Mouse (Mus musculus) limb, embryonic 14.5 days (tissue): ENCODE results near the gene Hcls1. TPM values are rescaled to one million over a fixed set of nuclear protein-coding genes. Genes with fewer than 3 reads are reported as not detected.

Experiments used
- ATAC-seq: fragments of 200-750 bp; cut with Nextera tagmentation; 2 replicates; pipeline ENCODE4 v1.8.0; 2017; ENCODE audit warnings: low read depth, moderate number of reproducible peaks, moderate TSS enrichment; ENCODE audit not compliant: low FRiP score
- DNase-seq: peaks from one replicate; pipeline ENCODE4 v3.0.0-alpha.2; 2015; ENCODE audit warnings: low spot score
- H3K27ac ChIP-seq: fragments of 300-500 bp; sonication (generic); replicated peaks from 2 replicates; pipeline ENCODE4 v1.5.1; 2014; ENCODE audit warnings: low read depth, mild to moderate bottlenecking, low read length, moderate library complexity, mixed read lengths
- H3K27me3 ChIP-seq: fragments of 300-500 bp; sonication (generic); 2 replicates; pipeline ENCODE4 v1.6.1; 2014; ENCODE audit warnings: low read length, mixed read lengths; ENCODE audit not compliant: control insufficient read depth, insufficient read depth
- H3K36me3 ChIP-seq: fragments of 300-500 bp; sonication (generic); 2 replicates; pipeline ENCODE4 v1.6.1; 2014; ENCODE audit warnings: mild to moderate bottlenecking, low read length, moderate library complexity, mixed read lengths; ENCODE audit not compliant: control insufficient read depth, insufficient read depth
- H3K4me1 ChIP-seq: fragments of 300-500 bp; sonication (generic); 2 replicates; pipeline ENCODE4 v1.6.1; 2014; ENCODE audit warnings: antibody characterized with exemption, low read length, mixed read lengths; ENCODE audit not compliant: control insufficient read depth, insufficient read depth
- H3K4me2 ChIP-seq: fragments of 300-500 bp; sonication (generic); replicated peaks from 2 replicates; pipeline ENCODE4 v1.6.1; 2014; ENCODE audit warnings: low read depth, mild to moderate bottlenecking, low read length, moderate library complexity; ENCODE audit not compliant: severe bottlenecking
- H3K4me3 ChIP-seq: fragments of 300-500 bp; sonication (generic); replicated peaks from 2 replicates; pipeline ENCODE4 v1.5.1; 2014; ENCODE audit warnings: low read length
- H3K9ac ChIP-seq: fragments of 300-500 bp; sonication (generic); 2 replicates; pipeline ENCODE4 v1.6.1; 2014; ENCODE audit warnings: mild to moderate bottlenecking, low read depth, low read length, moderate library complexity; ENCODE audit not compliant: severe bottlenecking
- H3K9me3 ChIP-seq: fragments of 300-500 bp; sonication (generic); 2 replicates; pipeline ENCODE4 v1.6.1; 2016; ENCODE audit warnings: low read length; ENCODE audit not compliant: control insufficient read depth
- POLR2A ChIP-seq: fragments of 200-500 bp; IDR thresholded peaks from 2 replicates; pipeline ENCODE4 v1.8.0; 2012; ENCODE audit warnings: inconsistent platforms, mild to moderate bottlenecking, moderate library complexity, borderline replicate concordance; ENCODE audit not compliant: insufficient read depth, insufficient read length; ENCODE audit errors: extremely low read depth
- WGBS: fragments of 180-500 bp; shearing (Covaris S2); extraction: QIAGEN DNeasy Blood & Tissue Kit; methylation state at CpG from one replicate; pipeline ENCODE4 v1.1.7; 2014; 5-methylcytosine and 5-hydroxymethylcytosine counted together
- polyA plus RNA-seq, 2 experiments: library from polyadenylated mRNA; depleted of rRNA in 1 of 2; stranded (reverse) in 1 of 2; unstranded in 1 of 2; fragments of >200 nt; fragmentation: Nextera tagmentation in 1 of 2; extraction: Ambion mirVana in 1 of 2; gene quantifications; 2 replicates each; pipeline versions ENCODE4 v1.2.1 to v1.2.3; 2012 to 2014

Gene Hcls1
- polyA plus RNA-seq (2012; rRNA removed): 5.3 and 7.7 TPM in 2 replicates
- 2.3 and 3.3 TPM in 2 replicates for polyA plus RNA-seq (2014; fragmentation: Nextera tagmentation; extraction: Ambion mirVana)

DNA sequence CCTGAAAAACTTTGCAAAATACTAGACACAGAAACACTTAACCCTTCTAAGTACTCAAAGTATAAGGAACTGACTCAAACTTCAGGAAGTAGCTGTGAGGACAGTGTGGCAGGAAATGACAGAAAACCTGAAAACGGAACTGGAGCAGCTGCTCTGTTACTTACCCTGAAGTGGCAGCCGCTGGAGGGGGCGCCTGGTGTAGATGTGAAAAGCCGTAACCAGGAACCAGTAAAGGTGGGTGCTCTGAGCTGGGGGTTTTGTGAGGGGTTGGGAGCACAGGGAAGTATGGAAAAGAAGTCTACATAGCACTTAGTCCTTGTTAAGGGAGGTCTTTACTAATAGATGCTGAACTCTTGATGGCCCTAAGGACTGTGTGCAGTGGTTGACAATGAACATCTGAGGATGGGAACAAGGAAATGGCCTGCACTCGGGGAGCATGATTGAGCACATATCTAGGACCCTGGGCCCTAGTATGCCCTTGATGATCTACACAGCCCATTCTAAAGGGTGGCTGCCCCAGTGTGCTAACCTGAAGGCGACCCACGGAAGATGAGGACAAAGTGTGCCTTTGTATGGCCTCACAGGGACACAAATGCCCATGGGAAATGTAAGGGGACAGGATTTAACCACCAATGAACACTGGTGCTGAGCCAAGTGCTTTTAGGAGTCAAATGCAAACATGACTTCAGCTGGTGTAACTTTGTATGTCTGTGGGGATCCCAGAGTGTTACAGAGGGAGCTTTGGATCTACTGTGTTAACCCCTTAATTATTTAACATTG is at the start of gene Hcls1:
Gene Hcls1 (plus strand): TSS at position 143 of the 780 bp plus-strand sequence.
- ATAC-seq (no peak), DNase-seq (no peak)
- Histone ChIP-seq H3K36me3 (peaks cover 28% of the 10 kb centered on the region), H3K4me2 (no peak within 1 kb of the TSS), H3K9ac (no peak within 1 kb of the TSS), H3K27ac (peak within 1 kb of the TSS; percentile 35; the same call in 1 of the 2 replicates), H3K27me3 (no peaks in the 10 kb centered on the region), H3K9me3 (no peaks in the 10 kb centered on the region), H3K4me3 (no peak within 1 kb of the TSS), H3K4me1 (peaks cover 6% of the 10 kb centered on the region; the same call in 1 of the 2 replicates)
- 72% methylated on average over 7 of the region's 7 CpGs for WGBS
- TF ChIP-seq POLR2A: no peak

DNA sequence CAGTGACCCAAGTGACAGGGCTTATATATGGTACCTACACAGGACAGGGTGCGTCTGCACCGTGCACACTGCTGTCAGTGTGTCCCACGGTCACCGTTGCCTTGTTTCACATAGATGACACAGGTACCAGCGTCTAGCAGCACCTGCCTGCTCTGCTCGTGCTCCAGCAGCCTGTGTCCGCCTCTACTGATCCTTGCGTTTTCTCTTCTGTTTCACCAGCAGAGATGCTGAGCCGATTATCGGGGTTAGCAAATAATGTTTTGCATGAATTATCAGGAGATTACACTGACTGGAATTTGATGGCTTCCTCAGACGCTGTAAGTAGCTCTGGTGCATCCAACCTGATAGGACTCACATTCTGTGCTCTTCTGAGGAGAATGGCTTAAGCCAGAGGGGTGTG is 48.9 kb upstream of the Hcls1 start:
- no peak for DNase-seq
- no peaks in the 10 kb centered on the region for H3K27me3 ChIP-seq
- 96% methylated on average over 11 of the region's 11 CpGs for WGBS
- no peaks in the 10 kb centered on the region for H3K4me1 ChIP-seq
- no peak overlapping the region for H3K27ac ChIP-seq
- H3K36me3 ChIP-seq: peaks cover 54% of the 10 kb centered on the region
- no peak overlapping the region for H3K4me3 ChIP-seq
- ATAC-seq: no peak
- no peak overlapping the region for H3K4me2 ChIP-seq
- H3K9me3 ChIP-seq: no peaks in the 10 kb centered on the region
- H3K9ac ChIP-seq: no peak overlapping the region
- no peak for TF ChIP-seq POLR2A

DNA sequence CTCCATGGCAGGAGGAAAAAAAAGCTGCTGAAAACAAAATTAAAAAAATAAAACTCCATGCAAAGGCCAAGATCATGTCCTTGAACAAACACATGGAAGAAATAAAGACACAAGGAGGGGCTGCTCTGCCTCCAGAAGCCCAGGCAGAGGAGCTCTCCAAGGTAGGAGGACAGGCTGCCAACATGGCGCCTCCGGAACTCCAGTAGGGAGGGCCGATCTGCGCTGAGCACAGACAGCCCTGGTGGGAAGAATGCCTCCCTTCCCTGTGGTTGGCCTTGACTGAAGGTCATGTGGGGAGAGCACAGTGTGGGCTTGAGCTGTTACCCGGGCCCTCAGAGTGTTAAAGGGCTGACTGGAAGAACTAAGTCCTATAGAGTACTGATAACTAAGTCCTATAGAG is 47.2 kb upstream of the Hcls1 start:
- no peak for TF ChIP-seq POLR2A
- Histone ChIP-seq H3K4me3 (no peak overlapping the region), H3K27ac (no peak overlapping the region), H3K9ac (no peak overlapping the region), H3K4me1 (no peaks in the 10 kb centered on the region), H3K36me3 (peaks cover 69% of the 10 kb centered on the region), H3K9me3 (no peaks in the 10 kb centered on the region), H3K4me2 (no peak overlapping the region), H3K27me3 (no peaks in the 10 kb centered on the region)
- 70% methylated on average over 5 of the region's 5 CpGs for WGBS
- ATAC-seq: no peak
- no peak for DNase-seq

DNA sequence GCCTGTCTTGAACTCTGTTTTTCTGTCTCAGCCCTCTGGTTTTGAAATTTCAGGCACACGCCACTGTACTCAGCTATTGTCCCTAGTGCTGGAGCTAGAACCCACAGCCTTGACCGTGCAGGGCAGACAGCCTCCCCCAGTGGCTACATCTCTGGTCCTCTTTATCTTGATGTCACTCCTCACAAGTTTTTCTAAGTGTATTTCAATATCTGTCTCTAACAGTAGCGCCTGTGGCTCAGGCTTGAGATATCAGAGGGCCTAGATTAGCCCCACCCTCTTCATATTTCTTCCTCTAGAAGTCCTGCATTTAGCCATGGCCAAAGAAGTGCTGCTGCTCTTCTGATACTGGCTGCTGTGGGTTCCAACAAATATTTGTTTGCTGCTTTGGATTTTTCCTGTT is 44.2 kb upstream of the Hcls1 start:
- DNase-seq (no peak), ATAC-seq (no peak)
- Histone ChIP-seq H3K4me1 (no peaks in the 10 kb centered on the region), H3K9me3 (no peaks in the 10 kb centered on the region), H3K27ac (no peak overlapping the region), H3K9ac (no peak overlapping the region), H3K27me3 (no peaks in the 10 kb centered on the region), H3K4me2 (no peak overlapping the region), H3K4me3 (no peak overlapping the region), H3K36me3 (peaks cover 84% of the 10 kb centered on the region)
- no peak for TF ChIP-seq POLR2A
- WGBS: 90% methylated on average over 3 of the region's 3 CpGs

DNA sequence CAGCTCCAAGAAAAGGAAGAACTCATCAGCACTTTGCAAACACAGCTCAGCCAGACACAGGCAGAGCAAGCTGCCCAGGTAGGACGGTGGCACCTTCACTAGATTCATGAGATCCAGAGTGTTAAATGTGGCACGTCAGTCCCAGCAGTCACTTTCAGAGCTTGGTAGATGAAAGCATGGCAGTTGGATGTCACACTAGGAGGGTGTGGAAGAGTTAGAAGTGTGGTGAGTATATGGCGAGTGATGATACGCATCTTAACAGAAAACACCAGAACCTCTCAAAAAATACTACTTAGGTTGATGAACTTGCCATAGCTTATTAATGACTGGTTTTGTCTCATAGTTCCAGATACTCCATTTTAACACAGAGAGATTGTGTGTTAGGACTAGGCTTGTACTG is 43.4 kb upstream of the Hcls1 start:
- 87% methylated on average over 4 of the region's 4 CpGs for WGBS
- H3K9ac ChIP-seq: no peak overlapping the region
- H3K4me3 ChIP-seq: no peak overlapping the region
- no peak overlapping the region for H3K27ac ChIP-seq
- H3K36me3 ChIP-seq: peaks cover 83% of the 10 kb centered on the region
- DNase-seq: no peak
- no peak for ATAC-seq
- H3K4me2 ChIP-seq: no peak overlapping the region
- TF ChIP-seq POLR2A: no peak
- H3K27me3 ChIP-seq: no peaks in the 10 kb centered on the region
- H3K9me3 ChIP-seq: no peaks in the 10 kb centered on the region
- no peaks in the 10 kb centered on the region for H3K4me1 ChIP-seq
